24 mouse cellular contexts compared by ENCODE assay signal in genomic region chr9:116354056-116354732, GRCm38 (mm10).
DNase-seq lines count a peak whose midpoint lies in the region; ATAC-seq and TF ChIP-seq lines count a peak whose summit lies in the region.
"Had no signal": no experiment of that assay in that cellular context is flagged by ENCODE, and none has a peak within 500 bp of the region (broad histone marks: within the 10 kb centered on the region; RNA-seq: fewer than 3 reads in every experiment).

No protein-coding gene starts in this region.

- H3K9ac ChIP-seq in lung, embryonic 14.5 days = no peak overlapping the region
- no peak overlapping the region for H3K9ac ChIP-seq in midbrain, embryonic 16.5 days (ENCODE audit: low read depth, low read length)
- H3K9ac ChIP-seq: embryonic facial prominence, embryonic 15.5 days; forebrain, postnatal 0 days; liver, embryonic 14.5 days; neural tube, embryonic 12.5 days had no signal

- 73% methylated on average over 7 of the region's 7 CpGs for WGBS in lung, embryonic 14.5 days
- WGBS in midbrain, embryonic 16.5 days = 66% methylated on average over 7 of the region's 7 CpGs

- no peak for ATAC-seq in lung, embryonic 14.5 days (ENCODE audit: insufficient read depth)
- ATAC-seq in midbrain, embryonic 16.5 days = no peak
- ATAC-seq: forebrain, postnatal 0 days had no signal

- no peak overlapping the region for H3K4me3 ChIP-seq in lung, embryonic 14.5 days (ENCODE audit: low read depth, low read length)
- H3K4me3 ChIP-seq in midbrain, embryonic 16.5 days (ENCODE audit: low read depth, low read length) = no peak overlapping the region
- H3K4me3 ChIP-seq: embryonic facial prominence, embryonic 15.5 days; heart, adult 2 months; layer of hippocampus, adult 2 months; neural tube, embryonic 12.5 days had no signal

- H3K27me3 ChIP-seq in lung, embryonic 14.5 days (ENCODE audit: insufficient read depth, low read length) = no peaks in the 10 kb centered on the region
- H3K27me3 ChIP-seq in midbrain, embryonic 16.5 days (ENCODE audit: control insufficient read depth, insufficient read depth, low read depth, low read length) = no peaks in the 10 kb centered on the region
- H3K27me3 ChIP-seq: CH12.LX; embryonic facial prominence, embryonic 15.5 days; neural tube, embryonic 12.5 days had no signal

- H3K4me1 ChIP-seq in lung, embryonic 14.5 days (ENCODE audit: insufficient read depth) = peaks cover 3% of the 10 kb centered on the region; the same call in 1 of the 2 replicates
- H3K4me1 ChIP-seq in midbrain, embryonic 16.5 days (ENCODE audit: control insufficient read depth, insufficient read depth, low read length) = no peaks in the 10 kb centered on the region
- H3K4me1 ChIP-seq: neural tube, embryonic 12.5 days had no signal

- peak overlapping the region; percentile 55; the same call in 1 of the 2 replicates for H3K27ac ChIP-seq in lung, embryonic 14.5 days (ENCODE audit: low read depth)
- H3K27ac ChIP-seq in midbrain, embryonic 16.5 days (ENCODE audit: low read length) = peak overlapping the region; percentile 10; the same call in 1 of the 2 replicates
- H3K27ac ChIP-seq: embryonic facial prominence, embryonic 15.5 days; heart, adult 2 months; layer of hippocampus, adult 2 months; liver, embryonic 14.5 days; macrophage; neural tube, embryonic 12.5 days had no signal

- H3K36me3 ChIP-seq in lung, embryonic 14.5 days (ENCODE audit: insufficient read depth) = no peaks in the 10 kb centered on the region
- H3K36me3 ChIP-seq in midbrain, embryonic 16.5 days (ENCODE audit: control insufficient read depth, insufficient read depth, low read length) = no peaks in the 10 kb centered on the region
- H3K36me3 ChIP-seq: embryonic facial prominence, embryonic 15.5 days; neural tube, embryonic 12.5 days had no signal

- DNase-seq in adrenal gland, adult 8-10 months = peak; percentile 60
- DNase-seq in adrenal gland, postnatal 25 days = no peak
- no peak for DNase-seq in lung, embryonic 14.5 days
- no peak for DNase-seq in lung, postnatal 4 days
- DNase-seq in adrenal gland, postnatal 36 days = peak; percentile 53 to 63
- DNase-seq in B cell, adult 2 months = no peak
- DNase-seq: cerebellum, adult 18-20 months; cerebellum, postnatal 25 days; forebrain, postnatal 0 days; gastrocnemius, postnatal 14 days; heart, adult 2 months; heart, postnatal 4 days; kidney, adult 8-10 months; kidney, postnatal 14 days; layer of hippocampus, postnatal 36 days; right cerebral cortex, postnatal 14 days; thymus, postnatal 36 days had no signal

- no peak overlapping the region for H3K4me2 ChIP-seq in lung, embryonic 14.5 days
- no peak overlapping the region for H3K4me2 ChIP-seq in midbrain, embryonic 16.5 days (ENCODE audit: low read length)
- H3K4me2 ChIP-seq: embryonic facial prominence, embryonic 15.5 days; neural tube, embryonic 12.5 days had no signal

- TF ChIP-seq CTCF in lung, embryonic 14.5 days (IDR thresholded peaks at IDR 0.05; ENCODE audit: low read depth) = no peak

- H3K9me3 ChIP-seq in lung, embryonic 14.5 days (ENCODE audit: low read depth, low read length) = no peaks in the 10 kb centered on the region
- H3K9me3 ChIP-seq in midbrain, embryonic 16.5 days (replicated peaks; ENCODE audit: control insufficient read depth, low read length, poor library complexity, severe bottlenecking) = no peaks in the 10 kb centered on the region; the same call in 1 of the 2 replicates
- H3K9me3 ChIP-seq: embryonic facial prominence, embryonic 15.5 days; neural tube, embryonic 12.5 days had no signal

Comparison
In these comparisons a context has a peak if more than half of its experiments do, and no peak if none do; other contexts are left out.
1. DNase-seq: peak in adrenal gland, adult 8-10 months (single experiment) and adrenal gland, postnatal 36 days (2 of 2); none in adrenal gland, postnatal 25 days (single experiment), lung, embryonic 14.5 days (single experiment), lung, postnatal 4 days (0 of 2) and B cell, adult 2 months (0 of 2).